Mouse (Mus musculus) cerebral cortex, adult 2 months (tissue): ENCODE measurements around the gene Sptbn2.

ENCODE experiments used
- WGBS: fragments of 180-500 bp; shearing (Covaris S2); methylation state at CpG from one replicate; pipeline ENCODE4 v1.1.7; 2018; 5-methylcytosine and 5-hydroxymethylcytosine counted together

Gene Sptbn2

DNA sequence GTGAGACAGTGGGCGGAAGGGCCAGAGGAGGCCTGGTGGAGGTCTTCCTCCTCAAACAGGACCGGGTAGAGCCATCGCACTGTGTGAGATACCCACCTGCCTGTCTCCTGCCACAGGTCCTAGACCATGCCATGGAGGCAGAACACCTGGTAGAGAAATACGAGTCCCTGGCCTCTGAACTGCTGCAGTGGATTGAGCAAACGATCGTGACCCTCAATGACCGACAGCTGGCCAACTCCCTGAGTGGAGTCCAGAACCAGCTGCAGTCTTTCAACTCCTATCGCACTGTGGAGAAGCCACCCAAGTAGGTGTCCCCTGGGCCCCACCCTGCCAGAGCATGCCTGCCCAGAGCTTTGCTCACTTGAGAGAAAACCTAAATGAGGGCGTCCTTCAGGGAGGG is 18.2 kb downstream of the Sptbn2 start:
- WGBS = 85% methylated on average over 9 of the region's 9 CpGs

GRCm38 (mm10) chr19:4733052-4733451 is 22.1 kb downstream of the Sptbn2 start:
- WGBS = 48% methylated on average over 3 of the region's 3 CpGs

GRCm38 (mm10) chr19:4737866-4738265 is 26.9 kb downstream of the Sptbn2 start:
- 76% methylated on average over 13 of the region's 13 CpGs for WGBS

- 87% methylated on average over 11 of the region's 11 CpGs for WGBS
These were observed 28.1 kb downstream of the Sptbn2 start for GRCm38 (mm10) chr19:4739053-4739452.

GRCm38 (mm10) chr19:4739762-4740161 is 28.8 kb downstream of the Sptbn2 start:
- WGBS = 86% methylated on average over 5 of the region's 5 CpGs

DNA sequence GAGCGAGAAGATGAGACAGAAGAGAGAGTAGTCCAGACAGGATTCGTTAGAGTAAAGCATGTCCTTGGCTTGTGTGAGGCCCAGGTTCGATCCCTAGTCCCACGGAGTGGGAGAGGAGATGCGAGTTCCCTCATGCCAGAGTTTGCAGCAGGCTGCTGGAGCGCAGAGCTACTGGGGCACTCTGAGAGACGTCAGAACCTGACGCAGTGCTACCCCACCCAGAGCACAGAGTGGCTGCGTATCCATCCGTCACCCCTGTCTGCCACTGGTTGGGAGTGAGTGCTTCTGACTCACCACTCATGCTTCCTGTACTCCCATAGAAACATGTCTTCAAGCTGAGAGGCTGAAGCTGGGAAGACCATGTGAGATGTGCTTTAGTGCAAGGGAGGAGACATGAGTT is 30.5 kb downstream of the Sptbn2 start:
- WGBS = 65% methylated on average over 10 of the region's 10 CpGs

DNA sequence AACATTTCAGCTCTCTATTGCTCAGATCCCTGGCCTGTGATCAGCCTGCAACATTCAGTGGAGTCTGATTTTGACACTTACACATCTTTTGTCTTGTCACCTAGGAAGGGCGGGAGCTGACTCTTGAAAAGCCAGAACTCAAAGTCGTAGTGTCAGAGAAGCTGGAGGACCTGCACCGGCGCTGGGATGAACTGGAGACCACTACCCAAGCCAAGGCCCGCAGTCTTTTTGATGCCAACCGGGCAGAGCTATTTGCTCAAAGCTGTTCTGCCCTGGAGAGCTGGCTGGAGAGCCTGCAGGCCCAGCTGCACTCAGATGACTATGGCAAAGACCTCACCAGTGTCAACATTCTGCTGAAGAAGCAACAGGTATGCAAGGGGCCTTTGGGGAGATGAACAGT is 31.3 kb downstream of the Sptbn2 start:
- 88% methylated on average over 6 of the region's 6 CpGs for WGBS

DNA sequence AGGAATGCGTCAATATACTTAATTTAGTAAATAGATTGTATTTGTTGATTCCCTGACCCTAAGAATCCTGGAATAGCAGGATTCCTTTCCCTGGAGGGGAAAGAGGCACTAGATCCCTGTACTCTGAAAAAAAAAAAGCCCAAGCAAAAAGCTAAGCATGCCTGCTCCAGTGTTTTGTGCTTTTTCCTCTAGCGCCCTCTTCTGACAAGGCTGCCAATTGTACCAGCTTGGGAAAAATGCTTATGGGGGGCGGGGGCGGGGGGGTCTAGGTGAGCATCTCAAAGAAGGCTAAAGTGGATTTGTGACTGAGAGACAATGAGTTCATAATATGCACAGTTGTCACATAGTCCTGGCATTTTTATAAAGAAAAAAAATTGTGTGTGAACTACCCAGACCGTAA is 32.6 kb downstream of the Sptbn2 start:
- WGBS = 37% methylated on average over 5 of the region's 5 CpGs

GRCm38 (mm10) chr19:4744026-4744425 is 33.1 kb downstream of the Sptbn2 start:
- 51% methylated on average over 14 of the region's 14 CpGs for whole genome bisulfite sequencing

DNA sequence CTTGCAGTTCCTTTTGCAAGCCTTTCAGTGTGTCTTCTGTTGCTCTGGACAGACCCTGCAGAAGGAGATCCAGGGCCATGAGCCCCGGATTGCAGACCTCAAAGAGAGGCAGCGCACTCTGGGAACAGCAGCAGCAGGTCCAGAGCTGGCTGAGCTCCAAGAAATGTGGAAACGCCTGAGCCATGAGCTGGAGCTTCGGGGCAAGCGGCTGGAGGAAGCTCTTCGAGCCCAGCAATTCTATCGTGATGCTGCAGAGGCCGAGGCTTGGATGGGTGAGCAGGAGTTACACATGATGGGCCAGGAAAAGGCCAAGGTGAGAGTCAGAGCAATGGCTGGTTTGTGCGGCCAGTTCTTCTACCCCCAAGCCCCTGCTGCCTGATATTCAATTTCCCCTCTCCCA is 34.1 kb downstream of the Sptbn2 start:
- 29% methylated on average over 9 of the region's 9 CpGs for WGBS

GRCm38 (mm10) chr19:4745681-4746080 is 34.7 kb downstream of the Sptbn2 start:
- 65% methylated on average over 10 of the region's 10 CpGs for WGBS

DNA sequence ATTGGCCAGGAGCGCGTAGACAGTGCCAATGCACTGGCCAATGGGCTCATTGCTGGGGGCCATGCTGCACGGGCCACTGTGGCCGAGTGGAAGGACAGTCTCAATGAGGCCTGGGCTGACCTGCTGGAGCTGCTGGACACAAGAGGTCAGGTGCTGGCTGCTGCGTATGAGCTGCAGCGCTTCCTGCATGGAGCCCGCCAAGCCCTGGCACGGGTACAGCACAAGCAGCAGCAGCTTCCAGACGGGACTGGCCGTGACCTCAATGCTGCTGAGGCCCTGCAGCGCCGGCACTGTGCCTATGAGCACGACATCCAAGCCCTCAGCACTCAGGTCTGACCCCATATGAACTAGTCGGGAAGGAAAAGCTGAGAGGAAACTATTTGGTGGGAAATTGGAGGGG is 35.6 kb downstream of the Sptbn2 start:
- WGBS = 53% methylated on average over 14 of the region's 14 CpGs

DNA sequence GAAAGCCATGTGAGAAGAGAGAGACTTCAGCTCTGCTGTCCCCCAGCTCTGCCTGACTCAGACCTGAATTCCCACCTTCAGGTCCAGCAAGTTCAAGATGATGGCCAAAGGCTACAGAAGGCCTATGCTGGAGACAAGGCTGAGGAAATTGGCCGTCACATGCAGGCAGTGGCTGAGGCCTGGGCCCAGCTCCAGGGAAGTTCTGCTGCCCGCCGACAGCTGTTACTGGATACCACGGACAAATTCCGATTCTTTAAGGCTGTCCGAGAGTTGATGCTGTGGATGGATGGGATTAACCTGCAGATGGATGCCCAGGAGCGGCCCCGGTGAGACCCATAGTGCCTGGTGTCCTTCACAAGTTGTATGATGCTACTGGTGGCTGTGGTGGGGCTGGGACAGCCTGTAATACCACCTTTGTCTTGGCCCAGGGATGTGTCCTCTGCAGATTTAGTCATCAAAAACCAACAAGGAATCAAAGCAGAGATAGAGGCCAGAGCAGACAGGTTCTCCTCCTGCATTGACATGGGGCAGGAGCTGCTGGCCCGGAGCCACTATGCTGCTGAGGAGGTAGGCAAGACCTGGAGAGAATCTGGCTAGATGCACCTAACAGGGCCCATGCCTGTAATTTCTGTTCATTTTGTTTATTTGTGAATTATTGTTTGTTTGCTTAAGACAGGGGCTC is 36.8 kb downstream of the Sptbn2 start:
- 68% methylated on average over 9 of the region's 9 CpGs for WGBS

DNA sequence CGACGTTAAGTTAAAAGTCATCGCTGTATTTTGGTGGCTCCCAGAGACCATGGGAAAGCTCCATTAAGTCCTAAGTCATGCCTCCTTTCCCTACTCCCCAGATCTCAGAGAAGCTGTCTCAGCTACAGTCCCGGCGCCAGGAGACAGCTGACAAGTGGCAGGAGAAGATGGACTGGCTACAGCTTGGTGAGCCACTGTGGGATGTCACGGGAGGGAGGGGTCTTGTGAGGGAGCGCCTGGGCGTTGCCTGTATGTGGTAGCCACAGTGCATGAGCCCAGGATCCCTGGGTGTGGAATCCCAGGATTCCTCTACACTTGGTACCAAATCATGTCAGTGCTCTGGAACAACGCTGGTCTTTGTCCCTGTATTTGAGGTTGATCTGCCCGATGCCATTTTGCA is 37.5 kb downstream of the Sptbn2 start:
- WGBS = 80% methylated on average over 10 of the region's 10 CpGs

- 63% methylated on average over 6 of the region's 6 CpGs for WGBS
These were observed 39.0 kb downstream of the Sptbn2 start for GRCm38 (mm10) chr19:4749975-4750374.

DNA sequence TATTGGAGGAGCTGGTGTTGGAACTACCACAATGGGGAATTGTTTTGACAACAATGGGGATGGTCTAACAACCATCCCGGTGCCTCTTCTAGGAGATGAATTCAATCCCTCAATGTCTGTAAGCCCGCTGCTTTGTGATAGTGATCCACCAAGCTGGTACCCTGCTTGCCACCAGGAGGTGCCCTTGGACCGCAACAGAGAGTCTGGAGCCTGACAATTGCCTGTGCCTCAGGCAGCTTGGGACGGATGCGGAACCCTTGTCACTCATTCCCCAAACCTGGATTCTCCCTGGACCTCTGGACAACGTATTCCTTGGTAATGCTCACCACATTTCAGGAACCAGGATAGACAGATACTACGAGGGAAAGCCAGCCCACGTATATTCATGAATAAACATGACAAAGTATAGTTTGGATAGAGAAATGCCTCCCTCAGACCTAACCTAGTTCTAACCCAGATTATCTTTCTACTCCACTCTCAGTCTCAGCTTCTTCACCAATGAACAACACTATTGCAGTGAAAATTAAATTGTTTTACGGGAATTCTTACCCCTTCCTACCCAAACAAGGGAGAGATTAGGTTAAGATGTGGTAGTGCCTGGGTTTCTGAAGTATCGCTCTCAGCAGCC is 44.7 kb downstream of the Sptbn2 start:
- 0% methylated on average over 10 of the region's 10 CpGs for WGBS

GRCm38 (mm10) chr19:4756193-4756911 is 45.4 kb downstream of the Sptbn2 start, which contains the start of gene Rbm4b:
TSS of gene Rbm4b (plus strand) at chr19:4756497.
- WGBS = under 1% methylated on average over 65 of the region's 65 CpGs

- WGBS = 3% methylated on average over 9 of the region's 9 CpGs
These were observed 46.0 kb downstream of the Sptbn2 start for GRCm38 (mm10) chr19:4756921-4757320.

- WGBS = 78% methylated on average over 8 of the region's 8 CpGs
These were observed 49.6 kb downstream of the Sptbn2 start for GRCm38 (mm10) chr19:4760544-4760943.

DNA sequence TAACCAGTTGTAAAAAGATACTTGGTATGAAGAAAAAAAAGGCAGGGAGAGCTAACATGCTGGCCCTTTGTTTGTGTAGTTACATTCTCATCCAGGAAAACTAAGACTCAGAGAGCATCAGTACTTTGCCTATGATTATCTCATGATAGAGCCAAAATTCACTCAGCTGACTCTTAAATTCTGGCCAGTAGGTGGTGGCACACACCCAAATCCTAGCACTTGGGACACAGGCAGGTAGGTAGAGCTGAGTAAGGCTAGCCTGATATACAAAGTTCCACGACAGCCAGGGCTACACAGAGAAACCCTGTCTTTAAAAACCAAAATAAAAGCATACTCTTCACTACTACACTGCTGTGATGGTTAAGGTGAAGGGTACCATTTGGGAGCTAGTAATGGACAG is 51.9 kb downstream of the Sptbn2 start:
- WGBS = 34% methylated on average over 1 of the region's 1 CpGs

DNA sequence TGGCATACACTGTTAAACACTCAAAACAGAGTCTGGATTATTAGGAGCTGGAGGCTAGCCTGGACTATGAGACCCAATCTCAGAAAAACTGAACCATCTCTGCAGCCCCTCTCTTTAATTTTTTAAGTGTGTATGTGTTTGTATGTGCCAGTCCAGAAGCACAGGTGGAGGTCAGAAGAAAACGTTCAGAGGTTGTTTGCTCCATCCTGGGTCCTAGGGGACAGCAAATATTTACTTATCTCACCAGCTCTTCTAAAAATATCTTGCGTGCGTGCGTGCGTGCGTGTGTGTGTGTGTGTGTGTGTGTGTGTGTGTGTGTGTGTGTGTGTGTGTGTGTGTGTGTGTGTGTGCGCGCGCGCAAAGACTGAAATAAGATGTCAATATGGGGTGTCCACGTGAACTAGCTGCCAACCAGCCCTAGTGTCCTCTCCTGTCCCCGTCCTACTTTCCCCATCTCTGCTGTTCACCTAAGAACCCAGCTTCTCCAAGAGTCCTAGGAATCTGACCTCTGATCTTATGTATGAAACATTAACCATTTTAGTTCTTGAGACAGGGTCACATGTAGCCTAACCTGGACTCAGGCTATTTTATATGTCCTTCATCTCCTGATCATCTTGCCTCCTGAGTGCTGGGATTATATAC is 56.7 kb downstream of the Sptbn2 start:
- WGBS = 86% methylated on average over 12 of the region's 12 CpGs

GRCm38 (mm10) chr19:4772785-4773184 is 61.8 kb downstream of the Sptbn2 start:
- WGBS = 56% methylated on average over 3 of the region's 3 CpGs
